Mouse (Mus musculus) ES-Bruce4 (cell line): ENCODE measurements around the gene Thbs2. TPM values are rescaled to one million over a fixed set of nuclear protein-coding genes. Genes with fewer than 3 reads are reported as not detected.

Experiments
- H3K27ac ChIP-seq: 2 replicates; pipeline ENCODE4 v1.5.1; 2012; ENCODE audit warnings: low read length, inconsistent platforms; ENCODE audit not compliant: insufficient read depth
- H3K27me3 ChIP-seq: 2 replicates; pipeline ENCODE4 v1.6.1; 2012; ENCODE audit warnings: mild to moderate bottlenecking, low read length, inconsistent platforms; ENCODE audit not compliant: control insufficient read depth, poor library complexity, insufficient read depth, severe bottlenecking
- H3K36me3 ChIP-seq: 2 replicates; pipeline ENCODE4 v1.6.1; 2012; ENCODE audit warnings: inconsistent platforms, mild to moderate bottlenecking, low read length, moderate library complexity; ENCODE audit not compliant: control insufficient read depth, poor library complexity, insufficient read depth, severe bottlenecking
- H3K4me1 ChIP-seq: one replicate; pipeline ENCODE4 v1.8.1; 2011; ENCODE audit warnings: low read length; ENCODE audit not compliant: control insufficient read depth, insufficient read depth
- H3K4me3 ChIP-seq: 2 replicates; pipeline ENCODE4 v1.5.1; 2011; ENCODE audit warnings: low read depth, mild to moderate bottlenecking, low read length
- H3K9ac ChIP-seq: 2 replicates; pipeline ENCODE4 v1.6.1; 2012; ENCODE audit warnings: low read depth, mild to moderate bottlenecking, inconsistent platforms; ENCODE audit not compliant: poor library complexity, severe bottlenecking
- H3K9me3 ChIP-seq: replicated peaks from 2 replicates; pipeline ENCODE4 v1.6.1; 2012; ENCODE audit warnings: mild to moderate bottlenecking, low read length, inconsistent platforms; ENCODE audit not compliant: control insufficient read depth, poor library complexity, insufficient read depth, severe bottlenecking
- CTCF ChIP-seq: IDR thresholded peaks from one replicate; pipeline ENCODE4 v1.8.1; 2011; ENCODE audit warnings: low read depth, low read length
- EP300 ChIP-seq: IDR thresholded peaks from 2 replicates; pipeline ENCODE4 v1.6.1; 2011; ENCODE audit warnings: low read depth, low read length; ENCODE audit not compliant: insufficient read depth
- POLR2A ChIP-seq: IDR thresholded peaks from one replicate; pipeline ENCODE4 v1.8.1; 2011; ENCODE audit warnings: low read length; ENCODE audit not compliant: insufficient read depth
- polyA plus RNA-seq: library from polyadenylated mRNA; stranded (reverse); fragments of >200 nt; gene quantifications from 2 replicates; pipeline ENCODE4 v1.2.4, GENCODE M21; 2011; ENCODE audit warnings: low read depth; ENCODE audit not compliant: missing spikeins, insufficient read depth, insufficient read length

The Thbs2 gene
- polyA plus RNA-seq, 1 experiment: 2.0 TPM

- TF ChIP-seq POLR2A: no peak
- no peak for TF ChIP-seq CTCF
- TF ChIP-seq EP300: no peak
- no peaks in the 10 kb centered on the region for H3K9me3 ChIP-seq
- no peaks in the 10 kb centered on the region; the same call in 1 of the 2 replicates for H3K27me3 ChIP-seq
- no peak overlapping the region for H3K27ac ChIP-seq
- H3K9ac ChIP-seq: no peak overlapping the region
- H3K36me3 ChIP-seq: no peaks in the 10 kb centered on the region
- H3K4me1 ChIP-seq: no peaks in the 10 kb centered on the region
- no peak overlapping the region for H3K4me3 ChIP-seq
Observed at GRCm38 (mm10) chr17:14647996-14648640, 45.9 kb downstream of the Thbs2 start.

GRCm38 (mm10) chr17:14643996-14644395 is 50.0 kb downstream of the Thbs2 start:
- H3K9ac ChIP-seq: no peak overlapping the region
- no peaks in the 10 kb centered on the region; the same call in 1 of the 2 replicates for H3K27me3 ChIP-seq
- H3K4me3 ChIP-seq: no peak overlapping the region
- H3K36me3 ChIP-seq: no peaks in the 10 kb centered on the region
- H3K27ac ChIP-seq: no peak overlapping the region
- H3K4me1 ChIP-seq: no peaks in the 10 kb centered on the region
- H3K9me3 ChIP-seq: no peaks in the 10 kb centered on the region
- no peak for TF ChIP-seq POLR2A
- no peak for TF ChIP-seq CTCF
- no peak for TF ChIP-seq EP300

- Histone ChIP-seq H3K9ac (no peak overlapping the region), H3K27ac (no peak overlapping the region), H3K4me1 (no peaks in the 10 kb centered on the region), H3K9me3 (no peaks in the 10 kb centered on the region), H3K4me3 (no peak overlapping the region), H3K36me3 (no peaks in the 10 kb centered on the region), H3K27me3 (no peaks in the 10 kb centered on the region)
- no peak for TF ChIP-seq POLR2A
Observed at GRCm38 (mm10) chr17:14640351-14641115, 53.5 kb downstream of the Thbs2 start.

- Histone ChIP-seq H3K4me3 (no peak overlapping the region), H3K36me3 (no peaks in the 10 kb centered on the region), H3K27me3 (no peaks in the 10 kb centered on the region), H3K27ac (no peak overlapping the region), H3K9ac (no peak overlapping the region), H3K4me1 (no peaks in the 10 kb centered on the region), H3K9me3 (no peaks in the 10 kb centered on the region)
- TF ChIP-seq POLR2A (no peak), CTCF (no peak), EP300 (no peak)
Observed at GRCm38 (mm10) chr17:14635546-14636323, 58.3 kb downstream of the Thbs2 start.

- Histone ChIP-seq H3K36me3 (no peaks in the 10 kb centered on the region), H3K4me1 (no peaks in the 10 kb centered on the region), H3K27ac (no peak overlapping the region), H3K9me3 (no peaks in the 10 kb centered on the region), H3K27me3 (no peaks in the 10 kb centered on the region), H3K4me3 (no peak overlapping the region), H3K9ac (no peak overlapping the region)
- no peak for TF ChIP-seq POLR2A
- TF ChIP-seq CTCF: no peak
- TF ChIP-seq EP300: no peak
Observed at GRCm38 (mm10) chr17:14628901-14629300, 65.1 kb downstream of the Thbs2 start.
